Mouse (Mus musculus): ENCODE results near the gene Samsn1.

- TF ChIP-seq HCFC1 (IDR thresholded peaks at IDR 0.05; ENCODE audit: borderline replicate concordance, insufficient read depth, low read length): no peak
- no peak for TF ChIP-seq ZNF384 (IDR thresholded peaks at IDR 0.05; ENCODE audit: low read depth, low read length)
- TF ChIP-seq CHD2 (IDR thresholded peaks at IDR 0.05; ENCODE audit: low read depth, low read length): no peak
- no peak for TF ChIP-seq ZC3H11A (IDR thresholded peaks at IDR 0.05; ENCODE audit: borderline replicate concordance, low read depth, low read length)
- TF ChIP-seq MAFK (IDR thresholded peaks at IDR 0.05; ENCODE audit: insufficient read depth, low read depth, low read length): no peak
Observed at GRCm38 (mm10) chr16:75843653-75844062, 178.4 kb downstream of the Samsn1 start.

Data from ES-E14 (cell line).